Mouse (Mus musculus) E14TG2a.4 (cell line): ENCODE measurements around the gene 4930451I11Rik.

Experiments used
- CTCF ChIP-seq: conservative IDR thresholded peaks from 2 replicates; pipeline ENCODE4 v1.5.1; 2014; ENCODE audit warnings: low read length
- POU5F1 ChIP-seq: IDR thresholded peaks from 2 replicates; pipeline ENCODE4 v1.6.1; 2014; ENCODE audit warnings: low read length, borderline replicate concordance

- TF ChIP-seq CTCF (peak; percentile 14; the same call in 1 of the 2 replicates), POU5F1 (no peak)
These were observed 35.0 kb downstream of the 4930451I11Rik start for GRCm38 (mm10) chr7:126796350-126796932.
